Mouse (Mus musculus) large intestine, adult 2 months (tissue): ENCODE measurements at regions not wholly inside any gene's neighbourhood (a gene's known extent, or its start where the extent isn't known, plus 50 kb on each side); places are given as distances from the start of the nearest gene placed in this dataset.

ENCODE experiments used
- DNase-seq: peaks from one replicate; pipeline ENCODE4 v3.0.0-alpha.2; 2012; ENCODE audit warnings: low read depth, low spot score
- WGBS: fragments of 180-500 bp; shearing (Covaris S2); methylation state at CpG from one replicate; pipeline ENCODE4 v1.1.7; 2018; 5-methylcytosine and 5-hydroxymethylcytosine counted together

- 85% methylated on average over 3 of the region's 3 CpGs for WGBS
- no peak for DNase-seq
Observed at GRCm38 (mm10) chr16:77461922-77462321, 140.0 kb downstream of the Gm11146 start.

GRCm38 (mm10) chr16:77461459-77461858 lies 140.4 kb downstream of the Gm11146 start:
- 97% methylated on average over 1 of the region's 1 CpGs for WGBS
- no peak for DNase-seq

DNA sequence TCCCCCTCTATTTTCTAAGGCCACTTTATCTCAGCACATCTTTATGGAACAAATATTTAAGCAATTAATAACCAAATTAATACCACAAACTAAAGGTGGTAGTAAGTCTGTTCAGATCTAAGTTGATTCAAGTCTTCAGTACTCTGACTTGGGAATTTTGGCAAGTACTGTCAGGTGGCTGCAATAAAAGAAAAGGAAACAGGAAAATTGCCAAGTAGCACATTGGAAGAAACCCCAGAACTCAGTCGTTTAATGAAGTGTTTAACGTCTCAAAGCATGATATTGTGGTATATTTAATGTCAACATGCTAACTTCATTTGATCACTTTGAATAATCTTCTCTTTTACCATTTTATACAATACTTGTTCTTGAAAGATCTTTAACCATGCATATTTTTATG lies 142.2 kb downstream of the Gm11146 start:
- DNase-seq: no peak
- 11% methylated on average over 2 of the region's 2 CpGs for WGBS

- WGBS: 37% methylated on average over 6 of the region's 6 CpGs
- DNase-seq: no peak
Observed at GRCm38 (mm10) chr16:77444647-77445046, 157.2 kb downstream of the Gm11146 start.

- DNase-seq: peak; percentile 51
- WGBS: 7% methylated on average over 4 of the region's 4 CpGs
Observed at GRCm38 (mm10) chr16:77444006-77444405, 157.9 kb downstream of the Gm11146 start.

DNA sequence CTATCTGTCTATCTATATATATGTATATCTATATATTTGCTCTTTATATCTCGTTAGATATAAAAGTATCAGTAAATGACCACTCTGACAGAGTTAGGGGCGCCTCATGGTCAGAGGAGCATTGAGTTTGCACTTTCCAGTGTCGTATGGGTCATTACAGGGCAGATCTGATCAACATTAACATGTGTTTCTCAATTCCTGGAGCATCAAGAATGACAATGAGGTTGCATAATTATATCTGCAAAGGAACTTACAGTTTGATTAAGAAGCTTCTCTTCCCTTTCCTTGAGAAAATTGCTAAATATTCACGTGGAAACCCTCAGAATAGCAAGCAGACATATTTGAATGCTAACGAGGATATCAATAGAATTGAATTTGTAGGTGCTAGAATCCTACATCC lies 158.6 kb downstream of the Gm11146 start:
- no peak for DNase-seq
- 86% methylated on average over 5 of the region's 5 CpGs for WGBS

- 91% methylated on average over 6 of the region's 6 CpGs for WGBS
- no peak for DNase-seq
Observed at GRCm38 (mm10) chr16:77442866-77443265, 159.0 kb downstream of the Gm11146 start.

DNA sequence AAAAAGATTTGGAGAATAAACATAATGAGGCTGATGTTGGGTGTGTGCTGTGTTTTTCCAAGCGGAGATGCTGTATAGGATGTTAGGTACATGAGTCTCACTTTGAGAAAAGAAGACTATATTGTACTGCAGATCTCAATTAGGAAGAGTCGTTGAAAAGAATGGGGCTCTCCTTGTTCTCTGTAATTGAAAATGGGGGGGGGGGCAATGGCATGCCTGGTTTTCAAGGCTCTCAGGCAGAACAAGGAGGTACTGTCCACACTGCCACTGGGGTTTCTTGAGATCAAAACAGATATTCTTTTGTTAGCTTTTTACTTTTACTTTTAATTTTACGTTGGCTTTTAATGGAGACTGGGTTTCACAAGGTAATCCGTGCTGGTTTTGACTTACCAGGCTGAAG lies 170.5 kb downstream of the Gm11146 start:
- 76% methylated on average over 4 of the region's 4 CpGs for WGBS
- no peak for DNase-seq

- no peak for DNase-seq
- 85% methylated on average over 12 of the region's 12 CpGs for WGBS
Observed at GRCm38 (mm10) chr16:77422385-77423363, 179.2 kb downstream of the Gm11146 start.

GRCm38 (mm10) chr16:77421591-77422024 lies 180.3 kb downstream of the Gm11146 start:
- no peak for DNase-seq
- WGBS: 47% methylated on average over 10 of the region's 10 CpGs

GRCm38 (mm10) chr16:77421001-77421400 lies 180.9 kb downstream of the Gm11146 start:
- WGBS: 42% methylated on average over 6 of the region's 6 CpGs

GRCm38 (mm10) chr16:77420136-77420860 lies 181.6 kb downstream of the Gm11146 start:
- DNase-seq: no peak
- WGBS: 76% methylated on average over 8 of the region's 8 CpGs

More at GRCm38 (mm10) chr16:77421001-77421400, 180.9 kb downstream of the Gm11146 start:
- DNase-seq: no peak

- 65% methylated on average over 4 of the region's 4 CpGs for WGBS
- DNase-seq: no peak
Observed at GRCm38 (mm10) chr16:77419116-77419735, 182.7 kb downstream of the Gm11146 start.

- DNase-seq: no peak
- WGBS: 90% methylated on average over 1 of the region's 1 CpGs
Observed at GRCm38 (mm10) chr16:77418486-77418885, 183.4 kb downstream of the Gm11146 start.

- WGBS: 43% methylated on average over 3 of the region's 3 CpGs
- DNase-seq: no peak
Observed at GRCm38 (mm10) chr16:77417791-77418190, 184.1 kb downstream of the Gm11146 start.

DNA sequence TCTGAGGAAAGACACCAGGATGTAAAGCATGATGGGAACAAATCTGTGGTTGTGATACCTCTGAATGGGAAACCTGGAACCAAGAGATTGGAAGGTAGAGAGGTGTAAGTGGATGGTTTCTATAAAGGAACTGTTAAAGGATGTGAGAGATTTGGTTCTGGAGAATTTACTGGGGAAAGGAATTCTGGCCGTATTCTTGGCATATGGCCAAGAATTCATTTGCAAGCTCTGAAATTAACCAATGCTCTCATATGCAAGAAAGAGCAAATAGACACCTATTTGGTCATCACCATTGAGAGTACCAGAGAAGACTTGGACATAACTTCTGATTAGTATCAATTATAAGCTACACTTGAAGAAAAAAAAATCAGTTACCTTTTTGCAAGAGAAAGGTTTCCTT lies 187.3 kb downstream of the Gm11146 start:
- WGBS: 31% methylated on average over 1 of the region's 1 CpGs
- no peak for DNase-seq

GRCm38 (mm10) chr16:77409168-77409567 lies 192.7 kb downstream of the Gm11146 start:
- WGBS: 84% methylated on average over 7 of the region's 7 CpGs
- DNase-seq: no peak

GRCm38 (mm10) chr16:77406999-77407398 lies 194.9 kb downstream of the Gm11146 start:
- WGBS: 86% methylated on average over 5 of the region's 5 CpGs
- no peak for DNase-seq

GRCm38 (mm10) chr16:77405859-77406258 lies 196.0 kb downstream of the Gm11146 start:
- 94% methylated on average over 6 of the region's 6 CpGs for WGBS
- no peak for DNase-seq

DNA sequence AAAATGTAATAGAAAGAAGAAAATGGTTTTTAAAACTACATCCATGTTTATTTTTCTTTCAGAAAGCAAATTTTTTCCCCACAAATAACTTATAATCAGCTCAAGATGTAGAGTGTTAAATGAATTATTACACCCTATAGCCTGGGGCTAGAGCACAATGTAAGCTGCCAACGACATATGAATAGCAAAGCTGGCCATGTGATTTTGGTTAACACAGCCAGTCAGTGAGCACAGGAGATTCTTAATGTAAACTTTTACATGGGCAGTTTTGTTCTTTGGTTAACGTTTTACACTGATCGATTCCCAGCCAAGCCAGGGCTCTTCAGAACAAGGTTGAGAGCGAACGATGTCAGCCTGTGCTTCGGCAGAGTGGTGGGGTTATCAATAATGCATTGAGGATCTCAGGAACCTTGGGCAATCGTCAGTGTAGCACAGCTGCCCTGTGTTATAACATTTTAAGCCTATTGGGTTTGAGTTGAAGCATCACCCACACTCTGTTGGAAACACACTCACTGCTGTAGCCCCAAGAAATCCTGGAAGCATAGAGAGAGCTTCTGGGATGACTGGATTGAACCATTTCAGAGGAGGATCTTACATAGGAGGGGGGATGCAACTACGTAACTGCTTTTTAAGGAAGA lies 196.6 kb downstream of the Gm11146 start:
- WGBS: 80% methylated on average over 8 of the region's 8 CpGs
- DNase-seq: no peak
